Mouse (Mus musculus): ENCODE results near the gene Jpt1.
"Not testable (repeated sequence)": the region's sequence is repeated elsewhere in the genome, so short reads cannot be mapped to it uniquely, and the experiment has no call there.

Gene Jpt1

GRCm38 (mm10) chr11:115511121-115511520, 3.1 kb downstream of the Jpt1 start:
- no peak for DNase-seq

GRCm38 (mm10) chr11:115510507-115510888, 3.7 kb downstream of the Jpt1 start:
- DNase-seq, result no peak

GRCm38 (mm10) chr11:115509773-115510506, 4.2 kb downstream of the Jpt1 start:
- no peak for DNase-seq

- DNase-seq, result peak; percentile 59
These were observed 6.1 kb downstream of the Jpt1 start for GRCm38 (mm10) chr11:115508061-115508460.

- DNase-seq, result no peak
These were observed 7.6 kb downstream of the Jpt1 start for GRCm38 (mm10) chr11:115506586-115506985.

GRCm38 (mm10) chr11:115502636-115503035, 11.6 kb downstream of the Jpt1 start:
- DNase-seq, result no peak

- DNase-seq, result not testable (repeated sequence)
These were observed 17.6 kb downstream of the Jpt1 start for GRCm38 (mm10) chr11:115496559-115496958.

- DNase-seq, result no peak
These were observed 21.8 kb downstream of the Jpt1 start for GRCm38 (mm10) chr11:115492387-115492786.

GRCm38 (mm10) chr11:115491356-115492083, 22.7 kb downstream of the Jpt1 start, which contains the start of gene Nt5c:
Gene Nt5c (minus strand): TSS chr11:115491862.
- peak; percentile 88 for DNase-seq

- no peak for DNase-seq
These were observed 23.5 kb downstream of the Jpt1 start for GRCm38 (mm10) chr11:115490441-115491355.

GRCm38 (mm10) chr11:115488551-115489104, 25.6 kb downstream of the Jpt1 start:
- DNase-seq, result no peak

- DNase-seq, result no peak
These were observed 29.0 kb downstream of the Jpt1 start for GRCm38 (mm10) chr11:115485155-115485554.

GRCm38 (mm10) chr11:115483726-115484125, 30.5 kb downstream of the Jpt1 start:
- DNase-seq, result peak; percentile 83

GRCm38 (mm10) chr11:115483278-115483677, 30.9 kb downstream of the Jpt1 start:
- DNase-seq, result no peak

- DNase-seq, result peak; percentile 74
These were observed 32.5 kb downstream of the Jpt1 start for GRCm38 (mm10) chr11:115481553-115482259.

GRCm38 (mm10) chr11:115478296-115478938, 35.8 kb downstream of the Jpt1 start:
- no peak for DNase-seq

- not testable (repeated sequence) for DNase-seq
These were observed 36.8 kb downstream of the Jpt1 start for GRCm38 (mm10) chr11:115477388-115477787.

GRCm38 (mm10) chr11:115476630-115477029, 37.6 kb downstream of the Jpt1 start:
- DNase-seq, result not testable (repeated sequence)

- DNase-seq, result no peak
These were observed 38.4 kb downstream of the Jpt1 start for GRCm38 (mm10) chr11:115475758-115476237.

GRCm38 (mm10) chr11:115475025-115475757, 39.0 kb downstream of the Jpt1 start, which contains the start of gene Armc7:
Gene Armc7 (plus strand): TSS chr11:115475667.
- DNase-seq, result peak; percentile 95
